ENCODE assay signal across 17 mouse cellular contexts in the genomic region with DNA sequence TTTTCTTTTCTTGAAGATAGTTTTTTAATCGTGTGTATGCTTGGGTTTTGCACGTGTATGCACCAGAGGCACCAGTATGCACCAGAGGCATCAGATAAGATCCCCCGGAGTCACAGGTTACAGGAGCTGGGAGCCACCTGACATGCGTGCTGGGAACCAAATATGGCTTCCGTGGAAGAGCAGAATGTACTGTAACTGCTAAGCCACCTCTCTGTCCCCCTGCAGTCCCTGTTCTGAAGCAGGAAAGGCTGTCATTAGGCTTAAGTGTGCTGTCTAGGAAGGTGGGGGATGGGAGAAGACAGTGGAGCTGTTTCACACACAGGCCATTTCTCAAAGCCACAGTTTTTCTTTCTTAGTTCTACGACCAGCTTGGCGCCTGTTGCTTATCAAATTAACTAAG.
DNase-seq lines count a peak whose midpoint lies in the region; ATAC-seq lines count a peak whose summit lies in the region.
"Had no signal": no experiment of that assay in that cellular context is flagged by ENCODE, and none has a peak within 500 bp of the region (broad histone marks: within the 10 kb centered on the region; RNA-seq: fewer than 3 reads in every experiment).

No protein-coding gene starts in this region.

- no peaks in the 10 kb centered on the region for H3K36me3 ChIP-seq in heart, embryonic 16.5 days (ENCODE audit: control insufficient read depth, insufficient read depth)
- no peaks in the 10 kb centered on the region for H3K36me3 ChIP-seq in midbrain, embryonic 10.5 days
- H3K36me3 ChIP-seq in midbrain, embryonic 13.5 days: no peaks in the 10 kb centered on the region
- no peaks in the 10 kb centered on the region for H3K36me3 ChIP-seq in embryonic facial prominence, embryonic 15.5 days
- H3K36me3 ChIP-seq: limb, embryonic 13.5 days; liver, embryonic 15.5 days; midbrain, embryonic 12.5 days had no signal

- no peak overlapping the region for H3K4me3 ChIP-seq in heart, embryonic 16.5 days (ENCODE audit: low read length)
- no peak overlapping the region for H3K4me3 ChIP-seq in midbrain, embryonic 10.5 days
- H3K4me3 ChIP-seq in midbrain, embryonic 13.5 days (replicated peaks): no peak overlapping the region
- H3K4me3 ChIP-seq in embryonic facial prominence, embryonic 15.5 days (replicated peaks): no peak overlapping the region
- H3K4me3 ChIP-seq: limb, embryonic 13.5 days; liver, embryonic 15.5 days; midbrain, embryonic 12.5 days; myocyte had no signal

- H3K27ac ChIP-seq in heart, embryonic 16.5 days (ENCODE audit: low read length): 0 out of 2 replicates have a peak overlapping the region, but pooled peaks have one; percentile 27
- 0 out of 2 replicates have a peak overlapping the region, but pooled peaks have one; percentile 39 for H3K27ac ChIP-seq in midbrain, embryonic 10.5 days (replicated peaks)
- H3K27ac ChIP-seq in midbrain, embryonic 13.5 days: no peak overlapping the region
- 0 out of 2 replicates have a peak overlapping the region, but pooled peaks have one; percentile 19 for H3K27ac ChIP-seq in embryonic facial prominence, embryonic 15.5 days (replicated peaks)
- H3K27ac ChIP-seq: limb, embryonic 13.5 days; liver, embryonic 15.5 days; midbrain, embryonic 12.5 days had no signal

- DNase-seq in heart, adult 9 months (ENCODE audit: low spot score in 2 of 2): no peak
- DNase-seq in midbrain, embryonic 10.5 days (ENCODE audit: low spot score): no peak
- DNase-seq in right cerebral cortex, adult 2 months (ENCODE audit: low spot score in 2 of 2): no peak
- DNase-seq in urinary bladder, postnatal 25 days (ENCODE audit: low spot score): no peak
- DNase-seq: cerebellum, postnatal 36 days; forebrain, postnatal 0 days; gastrocnemius, postnatal 10 days; kidney, adult 9 months; thymus, adult 2 months had no signal

- no peaks in the 10 kb centered on the region for H3K9me3 ChIP-seq in heart, embryonic 16.5 days (replicated peaks; ENCODE audit: control insufficient read depth, low read length)
- H3K9me3 ChIP-seq in midbrain, embryonic 10.5 days (replicated peaks): no peaks in the 10 kb centered on the region
- no peaks in the 10 kb centered on the region for H3K9me3 ChIP-seq in midbrain, embryonic 13.5 days
- H3K9me3 ChIP-seq in embryonic facial prominence, embryonic 15.5 days (replicated peaks): no peaks in the 10 kb centered on the region
- H3K9me3 ChIP-seq: limb, embryonic 13.5 days; liver, embryonic 15.5 days; midbrain, embryonic 12.5 days had no signal

- no peak overlapping the region for H3K4me2 ChIP-seq in heart, embryonic 16.5 days (ENCODE audit: low read depth, low read length)
- no peak overlapping the region for H3K4me2 ChIP-seq in midbrain, embryonic 13.5 days (replicated peaks)
- H3K4me2 ChIP-seq in embryonic facial prominence, embryonic 15.5 days (replicated peaks): no peak overlapping the region
- H3K4me2 ChIP-seq: limb, embryonic 13.5 days; liver, embryonic 15.5 days; midbrain, embryonic 12.5 days had no signal

- H3K4me1 ChIP-seq in heart, embryonic 16.5 days (ENCODE audit: control insufficient read depth, insufficient read depth, low read length): peaks cover 18% of the 10 kb centered on the region
- H3K4me1 ChIP-seq in midbrain, embryonic 10.5 days: peaks cover 70% of the 10 kb centered on the region
- H3K4me1 ChIP-seq in midbrain, embryonic 13.5 days (replicated peaks): peaks cover 51% of the 10 kb centered on the region
- peaks cover 47% of the 10 kb centered on the region for H3K4me1 ChIP-seq in embryonic facial prominence, embryonic 15.5 days
- H3K4me1 ChIP-seq: liver, embryonic 15.5 days had no signal

- H3K9ac ChIP-seq in heart, embryonic 16.5 days (ENCODE audit: low read length): no peak overlapping the region
- no peak overlapping the region for H3K9ac ChIP-seq in midbrain, embryonic 13.5 days (replicated peaks)
- no peak overlapping the region for H3K9ac ChIP-seq in embryonic facial prominence, embryonic 15.5 days
- H3K9ac ChIP-seq: forebrain, postnatal 0 days; limb, embryonic 13.5 days; liver, embryonic 15.5 days; midbrain, embryonic 12.5 days had no signal

- WGBS in heart, embryonic 16.5 days: 31% methylated on average over 7 of the region's 7 CpGs
- 78% methylated on average over 7 of the region's 7 CpGs for WGBS in midbrain, embryonic 10.5 days
- 63% methylated on average over 7 of the region's 7 CpGs for WGBS in midbrain, embryonic 13.5 days
- WGBS in embryonic facial prominence, embryonic 15.5 days: 46% methylated on average over 7 of the region's 7 CpGs

- ATAC-seq in heart, embryonic 16.5 days (replicated peaks; ENCODE audit: extremely low read depth, insufficient read depth, low FRiP score): no peak
- ATAC-seq in midbrain, embryonic 13.5 days: no peak
- ATAC-seq in embryonic facial prominence, embryonic 15.5 days (ENCODE audit: insufficient number of reproducible peaks, low FRiP score, low TSS enrichment, low read depth): no peak
- ATAC-seq: CD4-positive, CD25-positive, alpha-beta regulatory T cell, adult 4 months; forebrain, postnatal 0 days had no signal

- H3K27me3 ChIP-seq in heart, embryonic 16.5 days (ENCODE audit: control insufficient read depth, insufficient read depth, low read length): no peaks in the 10 kb centered on the region
- 0 out of 2 replicates have a peak, but pooled peaks cover 4% of the 10 kb centered on the region for H3K27me3 ChIP-seq in midbrain, embryonic 10.5 days (ENCODE audit: low read depth, poor library complexity, severe bottlenecking)
- H3K27me3 ChIP-seq in midbrain, embryonic 13.5 days: no peaks in the 10 kb centered on the region
- no peaks in the 10 kb centered on the region for H3K27me3 ChIP-seq in embryonic facial prominence, embryonic 15.5 days
- H3K27me3 ChIP-seq: liver, embryonic 15.5 days had no signal
